Mouse (Mus musculus): Measurements from ENCODE around the gene Gm5592.
"Not testable (repeated sequence)": the region's sequence is repeated elsewhere in the genome, so short reads cannot be mapped to it uniquely, and the experiment has no call there.

- not testable (repeated sequence) for TF ChIP-seq CTCF (IDR thresholded peaks at IDR 0.05; ENCODE audit: control insufficient read depth, insufficient read depth, low read length); POLR2A (IDR thresholded peaks at IDR 0.05; ENCODE audit: borderline replicate concordance, control insufficient read depth, low read depth, low read length)
These were observed 4.9 kb downstream of the Gm5592 start for GRCm38 (mm10) chr7:41158562-41158961.

Measured in bone marrow, adult 2 months (tissue).